Mouse (Mus musculus) thymus, postnatal 4 days (tissue): Measurements from ENCODE around the gene Zbtb18.
"Not testable (repeated sequence)": the region's sequence is repeated elsewhere in the genome, so short reads cannot be mapped to it uniquely, and the experiment has no call there.

Experiments
- DNase-seq: peaks from one replicate; pipeline ENCODE4 v3.0.0; 2021

The Zbtb18 gene

DNA sequence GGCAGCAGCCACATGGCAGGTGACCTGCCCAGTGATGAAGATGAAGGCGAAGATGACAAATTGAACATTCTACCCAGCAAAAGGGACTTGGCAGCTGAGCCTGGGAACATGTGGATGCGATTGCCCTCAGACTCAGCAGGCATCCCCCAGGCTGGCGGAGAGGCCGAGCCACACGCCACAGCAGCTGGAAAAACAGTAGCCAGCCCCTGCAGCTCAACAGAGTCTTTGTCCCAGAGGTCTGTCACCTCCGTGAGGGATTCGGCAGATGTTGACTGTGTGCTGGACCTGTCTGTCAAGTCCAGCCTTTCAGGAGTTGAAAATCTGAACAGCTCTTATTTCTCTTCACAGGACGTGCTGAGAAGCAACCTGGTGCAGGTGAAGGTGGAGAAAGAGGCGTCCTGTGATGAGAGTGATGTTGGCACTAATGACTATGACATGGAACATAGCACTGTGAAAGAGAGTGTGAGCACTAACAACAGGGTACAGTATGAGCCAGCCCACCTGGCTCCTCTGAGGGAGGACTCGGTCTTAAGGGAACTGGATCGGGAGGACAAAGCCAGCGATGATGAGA lies 5.5 kb downstream of the Zbtb18 start:
- DNase-seq: no peak

DNA sequence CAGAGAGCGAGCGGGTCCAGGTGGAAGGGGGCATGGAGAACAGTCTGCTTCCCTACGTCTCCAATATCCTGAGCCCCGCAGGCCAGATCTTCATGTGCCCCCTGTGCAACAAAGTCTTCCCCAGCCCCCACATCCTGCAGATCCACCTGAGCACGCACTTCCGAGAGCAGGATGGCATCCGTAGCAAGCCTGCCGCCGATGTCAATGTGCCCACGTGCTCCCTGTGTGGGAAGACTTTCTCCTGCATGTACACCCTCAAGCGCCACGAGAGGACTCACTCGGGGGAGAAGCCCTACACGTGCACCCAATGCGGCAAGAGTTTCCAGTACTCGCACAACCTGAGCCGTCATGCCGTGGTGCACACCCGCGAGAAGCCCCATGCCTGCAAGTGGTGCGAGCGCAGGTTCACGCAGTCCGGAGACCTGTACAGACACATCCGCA lies 6.0 kb downstream of the Zbtb18 start:
- no peak for DNase-seq

DNA sequence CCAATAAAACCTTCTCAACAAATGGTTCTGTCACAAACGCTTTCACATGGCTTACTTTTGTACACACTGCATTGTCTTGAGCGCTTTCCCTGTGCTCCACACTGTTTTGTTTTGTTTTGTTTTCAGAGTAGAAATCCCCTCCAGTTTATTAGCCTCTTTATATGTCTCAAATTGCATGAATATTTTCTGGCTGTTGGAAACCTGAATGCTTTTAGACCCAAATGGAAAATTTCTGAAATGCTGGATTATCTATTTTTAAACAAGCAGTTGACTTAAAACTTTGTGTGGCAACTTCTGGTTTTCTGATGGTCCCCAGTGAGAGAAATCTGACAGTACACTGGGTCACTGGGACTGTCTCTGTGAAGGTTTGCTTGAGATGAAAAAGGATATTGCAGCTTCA lies 6.8 kb downstream of the Zbtb18 start:
- DNase-seq: no peak

DNA sequence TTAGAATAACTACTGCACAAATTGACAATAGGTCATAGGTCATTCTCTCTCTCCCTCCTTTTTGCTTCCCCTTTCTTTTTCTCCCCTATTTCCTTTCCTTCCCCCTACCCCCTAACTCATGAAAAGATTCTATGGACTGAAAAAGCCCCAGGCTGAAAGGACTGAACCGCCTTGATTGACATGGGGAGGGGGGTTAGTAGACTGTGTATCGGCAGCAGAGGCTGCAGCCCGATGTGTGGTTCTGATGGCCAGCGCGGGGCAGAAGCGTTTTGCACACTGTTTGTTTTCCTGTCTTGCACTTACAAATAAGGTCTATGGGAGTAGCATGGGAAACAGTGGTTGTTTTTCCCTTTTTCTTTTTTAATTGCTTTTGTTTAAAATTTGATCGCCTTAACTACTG lies 7.7 kb downstream of the Zbtb18 start:
- not testable (repeated sequence) for DNase-seq

DNA sequence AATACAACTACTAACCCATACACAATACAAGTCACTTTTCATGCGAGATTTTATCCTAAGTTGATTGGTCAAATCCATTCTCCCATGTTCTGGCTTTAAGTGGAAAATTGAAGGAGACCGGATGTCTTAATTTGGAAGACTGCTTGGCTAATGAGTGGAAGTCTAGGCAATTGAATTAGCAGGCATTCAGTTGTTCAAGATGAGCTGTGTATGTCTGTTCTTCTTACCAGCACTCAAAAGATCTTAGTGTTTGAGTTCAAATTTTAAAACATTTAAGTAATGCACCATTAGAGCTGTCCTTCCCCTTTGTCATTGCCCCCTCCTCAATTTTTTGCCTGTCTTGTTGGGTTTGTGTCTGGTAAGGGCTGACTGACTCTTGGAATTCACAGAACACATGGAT lies 8.9 kb downstream of the Zbtb18 start:
- no peak for DNase-seq

DNA sequence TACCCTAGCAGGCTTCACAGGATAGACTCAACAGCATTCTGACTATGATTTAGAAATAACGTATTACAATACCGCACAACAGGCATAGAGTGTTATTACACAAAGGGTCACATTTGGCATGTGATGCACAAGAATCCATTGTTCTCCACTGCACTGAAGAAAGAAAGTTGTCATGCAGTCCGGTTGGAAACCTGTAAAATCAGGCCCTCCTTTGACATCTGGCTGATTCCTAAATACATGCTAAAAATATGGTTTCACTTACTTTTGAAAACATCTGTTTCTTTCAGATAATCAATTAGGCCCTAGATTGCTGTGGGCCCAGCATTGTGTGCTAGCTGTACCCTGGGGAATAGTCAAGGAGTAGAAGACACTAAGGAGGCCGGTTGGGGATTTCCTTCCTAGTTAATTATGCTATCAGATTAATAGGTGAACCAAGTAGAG lies 9.9 kb downstream of the Zbtb18 start:
- no peak for DNase-seq

DNA sequence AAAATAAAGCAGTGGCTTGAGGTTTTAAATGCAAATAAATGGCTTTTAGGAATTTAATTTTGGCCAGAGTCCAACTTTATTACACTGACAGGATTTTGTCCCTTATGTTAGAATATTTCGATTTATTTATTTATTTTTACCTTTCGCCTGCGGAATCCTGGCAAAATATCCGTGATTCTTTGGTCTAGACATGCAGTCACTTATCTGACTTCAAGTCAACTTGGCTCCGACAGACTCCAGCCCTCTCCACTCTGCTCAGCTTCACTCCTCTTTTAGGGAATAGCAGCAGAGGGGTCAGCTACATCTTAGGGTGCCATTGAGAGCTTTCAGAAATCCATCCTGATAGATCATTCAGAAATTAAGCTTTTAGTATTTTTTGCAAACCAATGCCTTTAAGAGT lies 10.8 kb downstream of the Zbtb18 start:
- no peak for DNase-seq

DNA sequence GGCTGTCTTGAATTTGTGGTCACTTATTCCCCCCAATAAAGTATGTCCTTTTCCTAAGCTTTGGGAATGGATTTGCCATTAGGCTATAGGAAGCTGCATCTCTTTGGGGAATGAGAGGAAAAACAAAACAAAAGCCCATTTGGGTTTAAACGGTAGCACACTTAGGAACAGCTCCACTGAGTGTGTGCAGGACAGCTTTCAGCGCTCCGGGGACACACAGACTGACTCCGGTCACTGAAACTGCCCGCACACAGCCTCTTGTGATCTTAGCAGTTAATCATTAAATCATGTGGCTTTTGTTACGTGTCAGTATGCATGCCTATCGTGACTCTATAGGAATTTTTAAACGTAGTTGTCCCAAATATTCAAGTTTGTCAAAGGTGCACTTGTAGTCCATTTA lies 11.7 kb downstream of the Zbtb18 start:
- DNase-seq: no peak

DNA sequence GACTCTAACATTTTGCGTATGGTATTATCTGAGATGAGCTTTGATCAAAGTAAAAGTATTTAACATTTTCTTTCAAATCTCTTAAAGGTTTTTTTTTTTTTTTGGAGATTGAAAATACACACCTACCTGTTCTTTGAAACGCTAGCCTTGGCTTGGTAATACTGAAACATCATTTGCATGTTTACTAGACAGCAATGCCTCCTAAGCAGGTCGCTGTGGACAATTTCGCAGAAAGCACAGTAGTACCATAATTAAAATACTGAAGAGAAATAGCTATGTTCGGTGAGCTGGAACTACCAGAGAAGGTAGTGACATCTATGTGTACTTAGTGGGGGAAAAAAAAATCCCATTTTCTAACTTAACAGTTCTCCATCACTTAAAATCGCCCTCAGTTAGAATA lies 12.3 kb downstream of the Zbtb18 start:
- no peak for DNase-seq

DNA sequence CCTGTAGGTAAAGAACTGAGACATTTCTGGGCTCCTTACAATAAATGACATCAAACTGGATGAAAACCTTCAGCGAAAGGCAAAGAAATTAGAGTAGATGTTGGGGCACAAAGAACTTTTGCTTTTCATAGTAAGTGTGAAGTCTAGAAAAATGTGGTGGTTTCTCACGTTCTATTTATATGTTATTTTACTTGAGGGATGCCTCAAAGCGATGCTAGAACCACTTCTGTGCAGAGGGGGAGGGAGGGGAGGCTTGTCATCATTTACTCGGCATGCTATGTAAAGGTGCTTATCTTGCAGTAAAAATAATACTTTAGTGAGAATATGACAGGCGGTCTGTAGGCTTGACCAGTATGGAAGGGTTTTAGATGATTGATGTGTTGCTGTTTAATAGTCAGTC lies 13.3 kb downstream of the Zbtb18 start:
- DNase-seq: no peak

DNA sequence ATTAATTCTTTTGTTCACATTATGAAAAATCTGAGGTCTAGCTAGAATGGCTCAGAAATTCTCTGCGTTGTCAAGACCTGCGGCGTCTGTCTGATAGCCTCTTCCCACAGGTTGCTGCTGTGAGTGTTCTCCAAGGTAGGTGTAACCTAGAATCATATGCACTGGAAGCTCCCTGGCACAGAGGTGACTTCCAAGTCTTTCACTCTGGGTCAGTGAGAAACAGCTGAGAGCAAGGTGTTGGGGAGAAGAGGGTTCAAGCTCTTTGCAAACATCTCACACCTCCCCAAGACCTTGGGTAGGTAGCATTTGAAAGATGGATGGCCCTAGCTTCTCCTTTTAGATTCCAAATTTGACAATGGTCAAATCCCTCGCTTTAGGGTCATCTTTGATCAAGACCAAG lies 14.1 kb downstream of the Zbtb18 start:
- DNase-seq: no peak

DNA sequence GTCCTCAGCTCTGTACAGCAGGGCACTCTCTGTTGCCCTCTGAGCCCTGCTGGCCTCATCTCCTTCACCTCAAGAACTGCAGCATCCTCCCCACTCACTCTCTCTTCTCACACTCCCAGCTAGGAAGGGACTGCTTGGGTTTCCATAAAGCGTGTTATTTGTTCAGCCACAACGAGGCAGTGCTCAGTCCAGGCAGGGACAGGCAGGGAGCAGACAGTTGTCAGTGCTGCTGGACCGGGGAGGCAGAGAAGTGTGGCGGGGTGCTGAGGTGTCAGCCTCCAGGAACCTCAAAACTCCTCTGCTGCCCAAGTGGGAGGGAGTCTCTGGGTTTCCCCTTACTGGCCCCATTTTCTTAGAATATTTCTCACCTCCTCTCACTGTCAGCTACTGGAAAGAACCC lies 14.6 kb downstream of the Zbtb18 start:
- no peak for DNase-seq

DNA sequence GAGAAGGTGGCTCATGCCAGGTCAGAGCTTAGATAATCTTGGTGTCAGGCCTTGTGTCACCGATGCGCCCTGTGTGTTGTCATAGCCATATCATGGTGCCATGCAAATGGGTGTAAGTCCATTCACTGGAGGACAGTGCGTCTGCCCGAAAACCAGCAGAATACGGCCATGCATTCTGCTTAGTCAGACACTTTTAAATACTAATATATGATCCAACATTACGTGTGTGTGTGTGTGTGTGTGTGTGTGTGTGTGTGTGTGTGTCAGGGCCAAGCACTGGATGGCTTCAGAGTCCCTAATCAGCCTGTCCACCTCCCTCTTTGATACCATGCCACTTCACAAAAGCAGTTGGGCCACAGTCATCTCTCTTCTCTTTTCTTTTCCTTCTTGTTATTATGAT lies 15.8 kb downstream of the Zbtb18 start:
- DNase-seq: no peak

DNA sequence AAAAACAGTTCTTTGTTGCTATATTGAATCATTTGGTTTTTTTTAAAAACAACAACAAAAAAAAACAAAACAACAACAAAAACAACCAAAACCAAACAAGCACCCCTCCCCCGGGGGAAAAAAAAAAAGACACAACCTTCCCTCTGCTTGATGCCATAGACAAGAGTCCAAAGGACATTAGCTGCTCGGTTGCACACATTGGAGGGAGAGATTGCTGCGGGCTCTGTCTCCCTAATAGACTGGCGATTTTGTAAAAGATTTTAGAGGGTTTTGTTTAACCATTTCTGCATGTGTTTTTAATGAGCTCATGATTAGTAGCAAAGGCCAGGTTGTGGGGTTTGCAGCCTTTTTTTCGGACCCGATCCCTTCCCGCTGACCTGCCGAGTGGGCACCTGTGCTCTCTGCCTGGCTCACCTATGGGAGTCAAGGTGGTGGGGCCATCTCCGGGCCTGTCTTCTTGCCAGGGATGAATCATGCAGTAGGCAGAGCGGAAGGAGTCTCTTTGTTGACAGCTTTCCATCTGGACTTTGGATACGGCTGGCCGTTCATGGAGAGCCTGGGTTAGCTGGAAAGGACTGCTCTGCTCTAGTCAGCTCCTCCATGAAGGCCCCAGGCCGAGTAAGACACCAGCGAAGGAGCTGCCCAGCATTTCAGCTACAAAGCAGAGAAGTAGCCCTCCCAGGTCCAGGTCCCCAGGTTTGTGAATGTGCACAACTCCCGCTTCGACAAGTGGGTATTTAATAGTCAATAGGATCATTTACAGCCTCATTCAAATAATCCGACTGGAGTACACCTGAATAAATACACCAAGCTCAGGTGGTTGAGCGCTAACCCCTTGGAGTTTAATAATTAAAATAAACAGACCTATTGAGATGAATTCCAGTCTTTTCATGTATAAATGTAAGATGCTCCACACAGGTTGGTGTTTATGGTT lies 16.6 kb downstream of the Zbtb18 start:
- DNase-seq: no peak

DNA sequence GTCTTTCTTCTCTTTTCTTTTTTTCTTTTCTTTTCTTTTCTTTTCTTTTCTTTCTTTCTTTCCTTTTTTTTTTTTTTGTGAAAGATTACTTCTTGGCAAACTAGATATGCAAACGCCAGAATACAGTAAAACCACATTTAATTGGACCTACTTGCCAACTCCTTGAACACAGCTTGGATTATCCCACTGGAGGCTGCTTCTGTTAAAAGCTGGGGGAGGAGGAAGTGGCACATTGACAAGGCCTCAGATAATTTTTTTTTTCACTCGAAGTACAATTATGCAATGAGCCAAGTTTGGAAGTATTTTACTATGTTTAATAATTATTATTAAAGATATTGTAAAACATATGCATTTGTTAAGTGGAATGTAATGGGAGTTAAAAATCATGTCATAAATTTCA lies 17.4 kb downstream of the Zbtb18 start:
- no peak for DNase-seq

DNA sequence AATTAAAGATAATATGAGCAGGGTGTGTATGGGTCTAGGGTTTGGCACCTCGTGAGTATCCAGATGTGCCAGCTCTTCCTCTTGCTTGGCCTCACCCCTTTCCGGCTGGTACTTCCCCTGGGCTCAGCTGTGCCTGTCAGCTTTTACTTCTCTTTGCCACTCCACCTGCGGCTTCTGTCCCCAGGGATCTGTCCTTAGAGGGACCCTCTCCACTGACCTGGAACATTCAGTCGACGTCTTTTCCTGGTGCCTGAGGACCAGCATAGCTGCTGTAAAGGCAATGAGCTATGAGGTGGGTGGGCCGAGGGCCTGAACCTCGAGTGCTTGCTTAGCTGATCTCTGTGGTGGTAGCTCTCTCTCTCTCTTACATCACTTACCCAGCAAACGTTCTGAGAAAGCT lies 25.0 kb downstream of the Zbtb18 start:
- DNase-seq: peak; percentile 27

DNA sequence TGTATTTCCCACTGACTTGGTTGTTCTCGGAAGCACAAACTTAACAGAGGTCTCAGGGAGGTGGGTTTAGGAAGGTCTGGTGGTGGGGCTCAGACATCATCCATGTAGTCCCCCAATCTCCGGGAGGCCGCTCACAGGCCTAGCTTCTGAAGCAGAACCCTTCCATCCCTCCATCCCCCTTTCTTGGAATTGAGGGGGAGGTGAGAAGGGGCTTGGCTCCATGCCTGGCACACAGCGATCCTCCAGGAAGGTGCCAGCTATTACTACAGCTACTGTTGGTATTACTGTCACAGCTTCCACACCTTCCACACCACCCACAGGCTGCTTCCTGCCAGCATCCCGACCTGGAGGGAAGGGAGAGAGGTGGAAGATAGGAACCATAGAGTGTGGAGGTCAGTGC lies 26.3 kb downstream of the Zbtb18 start:
- no peak for DNase-seq

DNA sequence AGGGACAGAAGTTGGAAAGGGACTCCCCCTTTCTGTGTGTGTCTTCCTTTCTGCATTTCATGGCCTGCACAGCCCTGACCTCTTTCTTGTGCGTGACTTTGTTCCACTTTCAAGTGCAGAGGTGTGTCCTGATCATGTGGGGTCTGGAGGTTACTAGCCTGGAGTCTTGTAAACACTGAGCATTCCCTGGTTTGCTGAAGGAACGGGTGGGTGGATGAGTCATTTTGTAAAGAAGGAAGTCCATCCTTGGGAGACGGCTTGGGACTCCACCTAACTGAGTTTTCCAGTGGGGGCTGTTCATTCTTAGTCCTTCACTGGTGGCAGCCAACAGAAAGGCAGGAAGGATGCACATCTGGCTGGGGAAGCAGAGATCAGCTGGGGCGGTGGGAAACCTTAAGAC lies 27.9 kb downstream of the Zbtb18 start:
- DNase-seq: no peak

DNA sequence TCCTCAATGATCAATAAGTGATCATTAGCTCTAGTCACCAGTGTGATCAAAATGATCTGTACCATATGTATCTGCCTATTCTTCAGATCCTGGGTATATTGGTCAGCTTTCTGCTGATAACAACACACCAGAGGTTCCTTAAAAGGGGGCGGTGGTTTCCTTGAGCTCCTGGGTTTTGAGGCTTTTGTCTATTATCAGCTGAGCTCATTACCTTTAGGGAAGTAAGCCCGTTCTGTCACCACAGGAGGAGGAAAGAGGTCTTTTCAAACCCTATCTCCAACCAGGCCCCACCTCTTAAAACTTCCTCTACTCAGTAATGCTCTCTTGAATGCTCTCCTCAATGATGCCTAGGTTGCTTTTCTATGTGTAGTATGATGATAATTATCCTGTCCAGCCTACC lies 28.8 kb downstream of the Zbtb18 start:
- no peak for DNase-seq

DNA sequence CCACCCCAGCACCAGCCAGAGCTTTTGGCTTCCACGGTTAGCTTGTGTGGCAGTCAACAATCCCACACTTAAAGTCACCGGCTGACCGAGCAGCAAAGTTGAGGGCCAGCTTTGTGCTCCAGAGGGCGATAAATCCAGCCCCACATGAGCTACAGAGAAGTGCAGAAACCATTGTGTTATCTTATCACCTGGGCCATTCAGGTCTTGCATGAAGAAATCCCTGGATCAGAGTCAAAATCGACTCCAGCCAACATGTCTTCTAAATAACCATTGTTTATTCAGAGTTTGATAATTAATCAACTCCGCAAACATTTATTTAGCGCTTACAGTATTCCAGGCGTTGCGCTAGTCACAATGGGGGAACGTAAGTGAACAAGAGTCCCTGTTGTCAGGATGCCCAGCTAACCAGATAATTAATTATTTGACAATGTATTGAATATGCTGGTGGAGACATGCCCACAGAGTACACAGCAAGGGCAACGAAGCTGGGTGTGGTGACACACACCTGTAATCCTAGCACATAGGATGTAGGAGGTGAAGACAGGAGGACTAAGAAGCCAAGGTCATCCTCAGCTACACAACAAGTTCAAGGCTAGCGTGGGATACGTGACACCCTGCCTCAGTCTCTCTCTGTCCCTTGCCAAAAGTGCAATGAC lies 33.5 kb downstream of the Zbtb18 start:
- no peak for DNase-seq

DNA sequence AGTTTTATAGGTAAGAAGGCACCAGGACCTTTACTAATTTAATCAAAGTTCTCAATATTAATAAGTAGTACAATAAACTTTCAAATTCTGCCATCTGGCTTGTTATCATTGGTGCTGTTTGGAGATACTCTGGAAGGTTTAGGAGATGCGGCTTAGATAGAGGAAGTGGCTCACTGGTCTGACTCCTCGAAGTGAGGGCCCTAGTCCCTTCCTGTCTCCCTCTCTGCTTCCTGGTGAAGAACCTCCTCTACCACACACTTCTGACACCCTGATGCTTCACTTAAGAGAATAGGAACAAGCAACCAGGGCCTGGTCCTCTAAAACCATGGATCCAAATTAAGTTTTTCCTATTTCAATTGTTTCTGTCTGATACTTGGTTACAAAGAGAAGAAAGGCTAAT lies 36.4 kb downstream of the Zbtb18 start:
- DNase-seq: no peak

DNA sequence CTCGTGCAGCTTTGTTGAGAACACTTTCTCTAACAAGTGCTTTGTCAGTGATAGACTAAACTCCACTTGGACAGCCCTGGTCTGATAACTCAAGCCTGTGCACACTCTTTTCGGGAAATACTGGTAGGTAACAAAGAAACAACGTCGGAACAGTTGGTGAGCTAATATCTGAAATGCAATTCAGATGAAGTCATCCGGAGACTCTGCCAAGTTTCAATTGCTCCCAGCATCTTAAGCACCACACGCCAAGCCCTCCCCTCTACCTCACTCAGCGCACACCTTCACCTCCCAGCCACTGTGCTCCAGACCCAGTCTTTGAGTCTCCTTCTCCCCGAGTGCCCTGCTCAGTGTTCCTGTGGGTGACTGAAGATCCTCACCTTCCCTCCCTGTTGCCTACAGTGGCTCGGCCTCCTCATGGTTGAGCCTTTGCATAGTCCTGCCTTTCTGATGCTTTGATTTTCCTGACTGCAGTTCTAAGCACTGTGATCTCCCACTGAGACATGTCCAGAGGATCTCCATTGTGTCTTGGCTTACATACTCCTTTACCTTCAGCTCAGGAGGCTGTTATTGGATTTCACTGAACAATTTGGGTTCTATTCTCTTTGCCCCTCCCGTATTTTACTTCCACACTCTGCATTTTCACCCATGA lies 37.3 kb downstream of the Zbtb18 start:
- no peak for DNase-seq

DNA sequence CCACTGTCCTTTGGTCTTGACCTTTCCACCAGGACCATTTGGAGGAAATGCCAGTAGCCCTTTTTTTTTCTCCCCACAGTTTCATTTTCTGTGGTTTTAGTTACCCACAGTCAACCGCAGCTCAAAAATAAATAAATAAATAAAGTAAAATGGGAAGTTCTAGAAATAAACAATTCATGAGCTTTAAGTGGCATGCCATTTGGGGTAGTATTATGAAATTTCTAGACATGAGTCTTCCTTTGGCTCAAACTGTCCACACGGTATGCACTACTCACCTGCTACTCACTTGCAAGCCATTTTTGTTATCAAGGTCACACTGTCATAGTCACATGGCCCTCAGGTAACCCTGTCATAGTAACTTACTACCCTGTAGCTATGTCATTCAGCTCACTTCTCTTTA lies 41.5 kb downstream of the Zbtb18 start:
- no peak for DNase-seq

DNA sequence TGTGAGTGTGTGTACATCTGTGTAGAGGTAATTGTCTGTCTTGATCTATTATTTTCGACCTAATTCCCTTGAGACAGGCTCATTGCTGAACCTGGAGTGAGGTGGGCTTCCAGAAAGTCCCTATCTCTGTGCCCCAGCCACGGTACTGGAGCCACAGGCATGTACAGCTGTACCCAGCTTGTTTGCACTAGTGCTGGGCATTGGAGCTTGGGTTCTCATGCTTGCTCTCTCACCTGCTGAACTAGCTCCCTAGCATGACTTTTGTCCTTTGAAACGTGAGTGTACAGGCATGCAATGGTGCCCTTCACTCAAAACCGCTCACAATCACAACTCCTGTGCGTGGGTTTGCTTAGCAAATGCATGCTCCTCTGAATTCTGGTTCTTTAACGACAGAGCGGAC lies 42.1 kb downstream of the Zbtb18 start:
- DNase-seq: no peak
